Mouse (Mus musculus): Measurements from ENCODE around the gene Dleu7. TPM values are rescaled to one million over a fixed set of nuclear protein-coding genes. Genes with fewer than 3 reads are reported as not detected.

Dleu7 gene
- polyA plus RNA-seq, 1 experiment from 2014 or later = 1.1 TPM

DNA sequence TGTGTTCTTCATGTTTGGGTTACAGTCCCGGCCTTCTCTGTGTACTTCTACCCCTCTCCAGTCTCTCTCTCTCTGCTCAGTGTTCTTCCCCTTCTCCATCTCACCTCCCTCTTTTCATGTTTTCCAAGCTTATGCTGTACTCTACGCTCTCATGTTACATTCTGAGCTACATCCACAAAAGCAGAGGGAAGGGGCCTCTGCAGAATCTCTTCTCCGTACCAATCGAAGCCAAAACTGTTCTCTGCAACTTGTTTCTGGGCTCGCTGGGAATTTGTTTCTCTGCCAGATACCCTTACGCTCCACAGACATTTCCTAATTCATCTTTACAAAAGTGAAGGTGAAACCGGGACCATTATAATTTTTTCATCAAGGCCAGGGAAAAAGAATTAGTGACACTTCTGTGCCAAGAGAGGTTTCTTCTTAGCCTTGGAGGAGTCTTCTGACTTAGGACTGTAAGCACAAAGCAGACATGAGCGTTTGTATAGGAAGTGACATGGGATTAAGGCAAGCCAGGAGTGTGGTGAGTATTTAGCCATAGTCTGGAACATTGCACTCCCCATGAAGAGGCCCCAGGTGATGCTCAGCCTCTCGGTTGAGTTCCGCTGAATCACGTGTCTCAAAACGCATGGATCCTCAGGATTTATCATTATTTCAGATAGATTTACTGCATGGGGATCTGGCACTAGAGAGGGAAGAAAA lies 22.0 kb downstream of the Dleu7 start:
- no peaks in the 10 kb centered on the region for H3K4me1 ChIP-seq
- 69% methylated on average over 12 of the region's 12 CpGs for WGBS
- no peak overlapping the region for H3K27ac ChIP-seq
- no peaks in the 10 kb centered on the region for H3K36me3 ChIP-seq
- no peak overlapping the region for H3K4me2 ChIP-seq
- no peak overlapping the region for H3K9ac ChIP-seq
- H3K9me3 ChIP-seq = no peaks in the 10 kb centered on the region
- H3K4me3 ChIP-seq (replicated peaks) = no peak overlapping the region
- no peaks in the 10 kb centered on the region for H3K27me3 ChIP-seq (replicated peaks)
- no peak; the same call in 1 of the 2 replicates for ATAC-seq (ENCODE audit: insufficient read depth, low FRiP score, low read depth)

DNA sequence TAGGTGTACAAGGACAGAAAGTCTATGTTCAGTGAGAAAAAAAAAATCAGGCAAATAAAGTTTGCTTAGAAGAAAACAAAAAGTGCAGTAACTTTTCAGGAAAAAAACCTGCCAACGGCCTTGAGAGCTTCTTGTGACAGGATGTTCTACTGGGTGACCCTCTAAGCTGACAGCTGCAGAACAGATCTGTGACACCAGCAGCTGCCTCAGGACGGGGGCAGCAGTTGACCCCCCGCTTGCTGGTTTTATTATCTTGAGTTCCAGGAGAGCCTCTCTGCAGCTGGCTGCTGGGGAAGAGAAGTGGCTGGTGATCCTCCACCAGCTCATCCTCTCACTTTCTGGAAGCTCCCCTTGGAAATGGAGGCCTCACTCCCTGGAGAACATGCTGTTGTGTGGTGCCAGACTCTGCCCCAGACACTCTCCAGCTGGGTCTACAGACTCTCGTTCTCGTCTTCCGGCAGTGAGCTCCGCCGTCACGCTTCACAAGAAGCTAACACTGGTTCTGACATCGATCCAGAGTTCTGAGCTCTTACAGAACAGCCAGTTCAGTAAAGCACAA lies 33.8 kb downstream of the Dleu7 start:
- Histone ChIP-seq H3K4me3 (replicated peaks) (no peak overlapping the region), H3K27ac (no peak overlapping the region), H3K27me3 (replicated peaks) (no peaks in the 10 kb centered on the region), H3K9me3 (no peaks in the 10 kb centered on the region), H3K36me3 (no peaks in the 10 kb centered on the region), H3K9ac (no peak overlapping the region), H3K4me1 (peaks cover 3% of the 10 kb centered on the region; the same call in 1 of the 2 replicates), H3K4me2 (no peak overlapping the region)
- WGBS = 48% methylated on average over 10 of the region's 10 CpGs
- ATAC-seq (ENCODE audit: insufficient read depth, low FRiP score, low read depth) = no peak

DNA sequence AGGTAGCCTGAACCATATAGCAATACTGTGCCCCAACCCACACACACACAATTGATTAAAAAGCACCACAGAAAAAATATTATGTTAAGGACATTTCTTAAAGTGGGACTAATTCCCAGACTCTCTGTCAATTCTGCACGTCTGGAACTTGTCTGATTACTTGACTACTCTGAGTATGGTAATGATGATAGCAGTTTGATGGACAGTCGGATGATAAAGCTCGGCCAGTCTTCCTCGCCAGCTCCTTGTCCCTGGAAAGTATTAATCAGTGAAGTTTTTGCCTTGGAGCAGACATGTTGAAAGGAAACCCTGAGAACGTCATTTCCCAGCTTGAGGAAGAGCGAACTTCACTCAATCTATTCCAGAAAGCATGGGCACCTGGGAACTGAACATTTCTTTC lies 34.7 kb downstream of the Dleu7 start:
- no peak for ATAC-seq (ENCODE audit: insufficient read depth, low FRiP score, low read depth)
- no peak overlapping the region for H3K27ac ChIP-seq

DNA sequence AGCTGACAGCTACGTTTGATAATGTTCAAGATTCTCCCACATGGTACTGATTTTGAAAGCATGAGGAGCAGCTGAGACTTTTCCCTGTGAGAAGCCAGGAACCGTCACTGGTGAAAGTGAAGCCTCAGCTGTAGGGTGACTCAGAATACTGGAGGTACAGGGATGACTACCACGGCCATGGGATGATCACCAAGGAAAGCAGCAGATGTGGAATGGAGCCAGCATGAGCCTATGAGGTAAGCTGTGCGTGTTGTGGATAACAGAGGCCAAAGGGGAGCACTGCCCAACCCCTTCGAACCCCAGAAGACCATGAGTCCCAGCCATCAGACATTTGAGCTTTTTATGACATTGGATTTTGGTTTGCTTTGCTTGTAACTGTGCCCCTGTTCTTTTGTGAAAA lies 36.8 kb downstream of the Dleu7 start:
- H3K27me3 ChIP-seq (replicated peaks) = no peaks in the 10 kb centered on the region
- no peak overlapping the region for H3K27ac ChIP-seq
- no peak overlapping the region for H3K9ac ChIP-seq
- H3K4me3 ChIP-seq (replicated peaks) = no peak overlapping the region
- peaks cover 3% of the 10 kb centered on the region; the same call in 1 of the 2 replicates for H3K4me1 ChIP-seq
- no peak for ATAC-seq (ENCODE audit: insufficient read depth, low FRiP score, low read depth)
- no peaks in the 10 kb centered on the region for H3K9me3 ChIP-seq
- 74% methylated on average over 5 of the region's 5 CpGs for WGBS
- no peaks in the 10 kb centered on the region for H3K36me3 ChIP-seq
- no peak overlapping the region for H3K4me2 ChIP-seq

More for the DNA sequence above, 34.7 kb downstream of the Dleu7 start:
- Histone ChIP-seq H3K9ac (no peak overlapping the region), H3K36me3 (no peaks in the 10 kb centered on the region), H3K4me2 (no peak overlapping the region), H3K4me1 (peaks cover 3% of the 10 kb centered on the region; the same call in 1 of the 2 replicates), H3K4me3 (replicated peaks) (no peak overlapping the region), H3K27me3 (replicated peaks) (no peaks in the 10 kb centered on the region), H3K9me3 (no peaks in the 10 kb centered on the region)
- WGBS = 63% methylated on average over 6 of the region's 6 CpGs

DNA sequence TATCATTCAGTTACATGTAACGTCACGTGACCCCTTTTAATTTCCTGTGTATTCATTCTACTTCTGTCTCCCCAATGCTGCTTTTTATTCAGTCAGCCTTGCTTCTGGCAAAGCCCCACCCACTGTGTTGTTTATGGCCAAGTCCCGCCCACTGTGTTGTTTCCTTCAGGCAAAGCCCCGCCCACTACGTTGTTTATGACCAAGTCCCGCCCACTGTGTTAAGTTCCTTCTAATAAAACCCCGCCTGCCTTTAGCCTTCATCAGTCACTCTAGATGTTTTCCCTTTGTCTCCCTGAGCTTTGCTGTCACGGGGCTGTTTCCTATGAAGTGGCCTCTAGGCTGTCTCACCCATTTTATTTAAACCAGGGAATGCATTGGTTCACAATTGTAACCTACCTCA lies 38.5 kb downstream of the Dleu7 start:
- Histone ChIP-seq H3K36me3 (no peaks in the 10 kb centered on the region), H3K27ac (no peak overlapping the region), H3K4me1 (peaks cover 3% of the 10 kb centered on the region; the same call in 1 of the 2 replicates), H3K4me3 (replicated peaks) (no peak overlapping the region), H3K27me3 (replicated peaks) (no peaks in the 10 kb centered on the region), H3K9ac (no peak overlapping the region), H3K4me2 (no peak overlapping the region), H3K9me3 (no peaks in the 10 kb centered on the region)
- WGBS = 64% methylated on average over 8 of the region's 8 CpGs
- no peak for ATAC-seq (ENCODE audit: insufficient read depth, low FRiP score, low read depth)

DNA sequence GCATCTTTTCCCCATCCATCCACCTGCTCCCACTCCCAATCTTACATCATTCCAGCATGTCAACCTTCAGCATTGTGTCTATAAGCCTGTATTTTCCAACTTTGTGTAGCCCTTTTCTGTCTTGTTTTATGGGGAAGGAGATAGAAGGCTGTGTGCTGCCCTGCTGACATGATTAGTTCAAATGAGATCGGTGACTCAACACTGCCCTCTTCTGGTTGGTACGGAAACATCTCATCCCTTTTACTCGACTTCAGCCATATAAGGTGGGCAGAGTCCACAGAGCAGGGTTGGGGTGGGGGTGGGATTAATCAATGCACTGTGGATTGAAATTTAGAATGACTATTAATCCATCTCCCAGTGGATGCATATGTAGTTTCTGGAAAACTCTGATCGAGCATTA lies 40.8 kb downstream of the Dleu7 start:
- ATAC-seq (ENCODE audit: insufficient read depth, low FRiP score, low read depth) = no peak; the same call in 1 of the 2 replicates
- no peak overlapping the region for H3K27ac ChIP-seq
- H3K9me3 ChIP-seq = no peaks in the 10 kb centered on the region
- no peaks in the 10 kb centered on the region for H3K27me3 ChIP-seq (replicated peaks)
- H3K4me3 ChIP-seq (replicated peaks) = no peak overlapping the region
- H3K4me2 ChIP-seq = no peak overlapping the region
- H3K36me3 ChIP-seq = no peaks in the 10 kb centered on the region
- no peaks in the 10 kb centered on the region for H3K4me1 ChIP-seq
- H3K9ac ChIP-seq = no peak overlapping the region
- 7% methylated on average over 4 of the region's 4 CpGs for WGBS

DNA sequence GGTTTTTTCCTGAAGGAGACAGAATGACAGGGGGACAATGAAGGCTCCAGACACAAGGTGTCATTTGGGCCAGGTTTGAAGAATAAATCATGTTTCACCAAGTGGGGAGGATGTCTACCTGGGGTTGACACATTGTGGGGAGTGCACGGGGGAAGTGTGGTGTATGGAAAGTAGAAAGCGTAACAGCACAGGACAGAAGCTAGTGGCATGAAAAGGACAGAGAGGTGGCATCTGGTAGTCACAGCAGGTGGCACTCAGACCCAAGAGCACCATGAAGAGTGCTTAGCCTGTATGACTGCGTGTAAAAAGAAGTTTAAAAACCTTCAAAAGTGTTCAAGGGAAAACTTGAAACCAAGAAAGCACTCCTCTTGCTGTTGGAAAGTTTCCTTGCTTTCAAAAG lies 42.8 kb downstream of the Dleu7 start:
- Histone ChIP-seq H3K4me3 (replicated peaks) (no peak overlapping the region), H3K27me3 (replicated peaks) (no peaks in the 10 kb centered on the region), H3K9me3 (no peaks in the 10 kb centered on the region), H3K9ac (no peak overlapping the region), H3K27ac (no peak overlapping the region), H3K4me1 (no peaks in the 10 kb centered on the region), H3K36me3 (no peaks in the 10 kb centered on the region), H3K4me2 (no peak overlapping the region)
- WGBS = 77% methylated on average over 3 of the region's 3 CpGs
- ATAC-seq (ENCODE audit: insufficient read depth, low FRiP score, low read depth) = no peak

DNA sequence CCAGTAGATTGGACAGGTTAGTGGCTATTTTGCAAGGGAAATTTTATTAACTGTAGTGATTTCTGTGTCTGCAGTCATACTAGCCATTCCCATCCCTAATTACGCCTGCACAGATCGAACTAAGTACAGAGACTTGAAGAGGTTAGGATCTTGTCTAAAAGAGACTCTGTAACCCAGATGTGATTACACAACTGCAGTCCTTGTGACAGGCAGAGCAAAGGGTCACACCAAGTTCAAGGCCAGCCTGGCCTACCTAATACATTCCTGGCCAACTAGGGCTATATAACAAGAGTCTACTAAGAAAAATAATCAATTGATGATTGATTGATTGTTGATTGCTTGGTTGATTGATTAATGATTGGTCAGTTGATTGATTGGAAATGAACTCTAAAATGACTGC lies 43.6 kb downstream of the Dleu7 start:
- WGBS = 93% methylated on average over 2 of the region's 2 CpGs
- H3K27ac ChIP-seq = no peak overlapping the region
- no peaks in the 10 kb centered on the region for H3K9me3 ChIP-seq
- H3K9ac ChIP-seq = no peak overlapping the region
- H3K4me1 ChIP-seq = no peaks in the 10 kb centered on the region
- H3K36me3 ChIP-seq = no peaks in the 10 kb centered on the region
- no peak overlapping the region for H3K4me3 ChIP-seq (replicated peaks)
- no peak overlapping the region for H3K4me2 ChIP-seq
- ATAC-seq (ENCODE audit: insufficient read depth, low FRiP score, low read depth) = no peak
- no peaks in the 10 kb centered on the region for H3K27me3 ChIP-seq (replicated peaks)

DNA sequence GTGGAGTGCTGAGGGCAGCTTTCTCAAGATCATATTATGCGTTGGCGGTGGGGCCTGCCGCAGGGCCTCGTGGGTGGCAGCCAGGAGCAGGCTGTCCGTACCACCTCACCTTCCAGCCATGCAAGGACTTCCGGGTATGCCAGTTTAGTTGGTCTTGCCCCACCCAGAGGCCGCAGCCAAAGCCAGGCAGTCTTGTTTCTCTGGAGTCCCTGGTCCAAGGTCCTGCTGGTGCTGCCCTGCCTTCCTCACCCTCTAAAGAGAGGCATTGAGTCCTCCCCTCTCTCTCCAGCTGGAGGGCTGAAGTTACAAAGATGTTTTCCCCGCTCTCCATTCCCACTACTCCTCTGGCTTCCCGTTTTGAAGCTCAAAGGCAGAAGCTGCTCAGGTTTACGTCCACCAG lies 44.1 kb downstream of the Dleu7 start:
- H3K4me1 ChIP-seq = no peaks in the 10 kb centered on the region
- no peaks in the 10 kb centered on the region for H3K36me3 ChIP-seq
- no peak overlapping the region for H3K4me3 ChIP-seq (replicated peaks)
- no peak overlapping the region for H3K9ac ChIP-seq
- no peaks in the 10 kb centered on the region for H3K27me3 ChIP-seq (replicated peaks)
- H3K9me3 ChIP-seq = no peaks in the 10 kb centered on the region
- no peak for ATAC-seq (ENCODE audit: insufficient read depth, low FRiP score, low read depth)
- H3K4me2 ChIP-seq = no peak overlapping the region
- no peak overlapping the region for H3K27ac ChIP-seq
- WGBS = 81% methylated on average over 10 of the region's 10 CpGs

DNA sequence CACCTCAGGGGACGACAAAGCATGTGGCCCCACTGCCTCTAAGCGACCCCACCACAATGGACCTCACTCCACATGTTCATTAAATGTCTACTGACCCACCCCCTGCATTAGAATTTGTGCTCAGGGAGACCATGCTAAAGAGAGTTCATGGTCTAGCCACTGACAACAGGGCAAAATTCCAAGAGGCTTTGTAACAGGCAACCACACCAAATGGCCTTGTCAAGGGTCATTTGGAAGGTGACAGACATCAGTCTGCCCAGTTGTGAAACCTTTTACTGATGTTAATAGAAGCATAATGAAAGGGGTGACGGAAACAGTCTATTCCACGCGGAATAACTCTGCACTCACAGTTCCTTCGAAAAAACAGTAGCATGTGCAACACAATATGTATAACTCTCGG lies 44.5 kb downstream of the Dleu7 start:
- no peak for ATAC-seq (ENCODE audit: insufficient read depth, low FRiP score, low read depth)
- Histone ChIP-seq H3K4me2 (no peak overlapping the region), H3K27me3 (replicated peaks) (no peaks in the 10 kb centered on the region), H3K9me3 (no peaks in the 10 kb centered on the region), H3K9ac (no peak overlapping the region), H3K4me1 (no peaks in the 10 kb centered on the region), H3K27ac (no peak overlapping the region), H3K4me3 (replicated peaks) (no peak overlapping the region), H3K36me3 (no peaks in the 10 kb centered on the region)
- 88% methylated on average over 7 of the region's 7 CpGs for WGBS

DNA sequence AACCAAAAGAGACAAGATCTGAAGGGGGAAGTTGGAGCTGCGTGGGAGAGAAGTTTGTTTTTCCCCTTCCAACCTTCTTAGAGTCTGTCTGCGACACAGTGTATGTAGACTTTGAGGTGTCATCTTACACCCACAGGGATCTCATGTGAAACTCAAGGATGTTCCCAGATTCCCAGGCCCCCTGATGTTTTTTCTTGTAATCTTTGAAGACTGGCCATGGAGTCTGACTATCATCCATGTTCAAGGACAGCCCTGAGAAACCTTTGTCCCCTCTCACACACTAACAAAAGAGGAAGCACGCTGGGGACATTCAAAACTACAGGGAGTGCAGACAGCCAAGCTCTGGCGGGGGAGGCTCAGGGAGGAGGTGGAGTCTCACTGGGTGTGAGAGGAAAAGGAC lies 47.3 kb downstream of the Dleu7 start:
- Histone ChIP-seq H3K9ac (no peak overlapping the region), H3K27ac (no peak overlapping the region), H3K4me1 (no peaks in the 10 kb centered on the region), H3K36me3 (no peaks in the 10 kb centered on the region), H3K4me3 (replicated peaks) (no peak overlapping the region), H3K9me3 (no peaks in the 10 kb centered on the region), H3K4me2 (no peak overlapping the region), H3K27me3 (replicated peaks) (no peaks in the 10 kb centered on the region)
- WGBS = 20% methylated on average over 4 of the region's 4 CpGs
- ATAC-seq (ENCODE audit: insufficient read depth, low FRiP score, low read depth) = no peak

DNA sequence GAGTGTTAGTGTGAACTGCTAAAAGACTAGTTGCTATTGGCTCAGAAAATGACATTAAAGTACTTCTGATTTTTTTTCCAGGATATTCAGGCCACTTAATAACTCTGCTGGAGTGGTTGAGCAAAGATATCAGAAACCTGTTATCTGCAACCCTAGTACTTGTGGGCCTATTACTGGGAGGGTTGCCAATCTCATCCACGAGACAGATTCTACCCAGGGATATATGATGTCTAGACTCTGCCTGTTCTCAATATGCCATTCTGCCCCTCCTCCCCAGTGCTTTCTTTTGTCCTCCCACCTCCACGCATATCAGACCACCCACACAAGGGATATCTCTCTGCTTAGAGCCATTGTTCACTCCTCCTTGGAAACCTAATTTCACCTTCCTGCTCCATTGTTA lies 49.3 kb downstream of the Dleu7 start:
- no peak overlapping the region for H3K27ac ChIP-seq
- no peaks in the 10 kb centered on the region for H3K4me1 ChIP-seq
- H3K27me3 ChIP-seq (replicated peaks) = no peaks in the 10 kb centered on the region
- no peaks in the 10 kb centered on the region for H3K9me3 ChIP-seq
- no peak for ATAC-seq (ENCODE audit: insufficient read depth, low FRiP score, low read depth)
- H3K9ac ChIP-seq = no peak overlapping the region
- H3K36me3 ChIP-seq = no peaks in the 10 kb centered on the region
- WGBS = 76% methylated on average over 2 of the region's 2 CpGs
- no peak overlapping the region for H3K4me2 ChIP-seq
- H3K4me3 ChIP-seq (replicated peaks) = no peak overlapping the region

All from stomach, embryonic 15.5 days (tissue).